Mouse (Mus musculus) brain, adult 2 months (tissue): ENCODE data around the gene Rasl10a.

ENCODE experiments used
- DNase-seq: peaks from one replicate; pipeline ENCODE4 v3.0.0; 2011; ENCODE audit warnings: low read depth, low spot score

The Rasl10a gene

GRCm38 (mm10) chr11:5052200-5052854, 5.6 kb upstream of the Rasl10a start:
- peak; percentile 92 for DNase-seq

GRCm38 (mm10) chr11:5054151-5054550, 3.8 kb upstream of the Rasl10a start:
- DNase-seq = no peak

- DNase-seq = no peak
Observed at GRCm38 (mm10) chr11:5054874-5055273, 3.1 kb upstream of the Rasl10a start.

DNA sequence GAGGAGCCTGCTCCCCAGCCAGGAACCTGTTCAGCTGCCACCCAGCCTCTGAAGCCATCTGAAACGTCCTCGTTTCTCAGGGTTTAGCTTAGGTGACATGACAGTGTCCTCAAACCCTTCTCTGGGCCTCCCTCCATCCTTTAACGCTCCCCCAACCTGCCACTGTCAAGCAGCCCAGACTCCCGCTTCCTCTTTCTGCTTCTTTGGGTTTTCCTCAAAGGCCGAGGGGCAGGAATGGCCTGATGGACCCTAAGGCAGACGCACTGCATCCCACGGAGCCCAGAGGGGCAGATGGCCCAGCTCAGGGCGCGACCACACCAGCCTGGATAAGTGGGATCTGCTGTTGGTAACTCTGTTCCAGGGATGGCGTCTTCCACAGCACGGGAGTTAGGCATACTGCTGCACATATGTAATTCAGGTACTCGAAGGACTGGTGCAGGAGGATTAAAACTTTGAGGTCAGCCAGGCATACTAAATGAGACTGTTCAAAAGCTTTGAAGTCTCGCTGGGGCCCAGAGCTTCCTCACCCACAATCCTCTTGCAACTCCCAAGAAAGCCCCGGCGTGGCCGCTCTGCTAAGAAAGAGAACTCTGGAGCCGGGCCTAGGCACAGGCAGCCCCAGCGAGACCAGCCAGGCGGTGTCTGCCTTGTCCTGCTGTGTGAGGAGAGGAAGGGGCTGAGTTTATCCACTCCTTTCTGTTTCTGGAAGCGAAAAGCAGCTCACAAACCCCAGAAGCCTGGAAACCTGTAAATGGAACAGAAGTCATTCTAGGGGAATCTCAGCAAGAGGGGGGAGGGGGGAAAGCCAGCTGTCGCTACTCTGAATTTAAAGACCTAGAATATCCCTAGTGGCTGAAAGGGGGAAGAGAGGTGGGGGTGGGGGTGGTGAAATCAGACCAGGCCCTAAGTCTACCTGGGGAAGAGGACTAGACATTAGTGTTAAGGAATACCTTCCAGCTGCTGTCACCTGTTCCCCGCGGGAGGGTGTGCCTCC, 1.7 kb upstream of the Rasl10a start:
- DNase-seq = peak; percentile 59

- no peak for DNase-seq
Observed at GRCm38 (mm10) chr11:5057064-5057463, 864 bp upstream of the Rasl10a start.

DNA sequence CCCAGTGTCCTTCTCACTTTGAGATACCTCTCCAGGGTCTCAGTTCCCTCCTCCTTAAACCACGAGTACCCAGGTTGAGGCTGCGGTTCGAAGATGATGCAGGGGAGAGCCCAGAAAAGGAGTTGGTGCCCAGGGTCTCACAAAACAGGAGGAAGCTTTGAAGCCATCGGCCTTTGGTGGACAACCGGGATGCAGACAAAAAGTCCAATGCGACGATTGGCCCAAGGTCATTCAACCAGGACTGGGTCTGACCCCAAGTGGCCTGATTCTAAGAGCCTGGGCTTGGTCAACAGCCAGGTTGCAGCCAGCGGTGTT, 430 bp upstream of the Rasl10a start:
- DNase-seq = no peak

DNA sequence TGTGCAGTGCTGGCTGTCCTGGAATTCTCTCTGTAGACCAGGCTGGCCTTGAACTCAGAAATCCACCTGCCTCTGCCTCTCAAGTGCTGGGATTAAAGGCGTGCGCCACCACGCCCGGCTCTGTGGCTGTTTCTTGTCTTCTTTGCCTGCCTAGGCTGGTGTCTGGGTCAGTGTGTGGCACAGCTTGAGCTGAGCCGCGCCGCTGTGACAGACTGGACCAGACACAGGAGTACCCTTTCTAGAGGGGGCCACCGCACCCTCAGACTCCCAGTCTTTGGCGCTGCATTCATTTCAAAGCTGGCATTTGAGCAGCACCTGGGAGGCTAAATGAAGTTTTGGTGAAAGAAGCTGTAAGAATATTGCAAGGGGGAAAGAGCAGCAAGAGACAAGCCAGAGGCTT, 855 bp downstream of the Rasl10a start:
- no peak for DNase-seq

- no peak for DNase-seq
Observed at GRCm38 (mm10) chr11:5059230-5059629, 1.3 kb downstream of the Rasl10a start.

DNA sequence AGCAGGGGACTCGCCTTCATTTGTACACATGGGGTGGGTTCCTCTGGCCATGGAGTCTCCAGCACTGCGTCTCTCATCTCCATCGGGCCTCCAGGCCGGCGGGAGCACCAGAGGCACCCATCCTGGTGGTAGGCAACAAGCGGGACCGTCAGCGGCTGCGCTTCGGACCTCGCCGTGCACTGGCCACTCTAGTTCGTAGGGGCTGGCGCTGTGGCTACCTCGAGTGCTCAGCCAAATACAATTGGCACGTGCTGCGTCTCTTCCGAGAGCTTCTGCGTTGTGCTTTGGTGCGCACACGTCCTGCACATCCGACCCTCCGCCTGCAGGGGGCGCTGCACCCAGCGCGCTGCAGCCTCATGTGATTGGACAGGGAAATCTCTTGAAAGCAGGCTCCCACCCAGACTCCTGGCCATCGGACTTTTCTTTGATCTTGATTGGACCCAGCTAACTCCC, 1.8 kb downstream of the Rasl10a start:
- peak; percentile 80 for DNase-seq

DNA sequence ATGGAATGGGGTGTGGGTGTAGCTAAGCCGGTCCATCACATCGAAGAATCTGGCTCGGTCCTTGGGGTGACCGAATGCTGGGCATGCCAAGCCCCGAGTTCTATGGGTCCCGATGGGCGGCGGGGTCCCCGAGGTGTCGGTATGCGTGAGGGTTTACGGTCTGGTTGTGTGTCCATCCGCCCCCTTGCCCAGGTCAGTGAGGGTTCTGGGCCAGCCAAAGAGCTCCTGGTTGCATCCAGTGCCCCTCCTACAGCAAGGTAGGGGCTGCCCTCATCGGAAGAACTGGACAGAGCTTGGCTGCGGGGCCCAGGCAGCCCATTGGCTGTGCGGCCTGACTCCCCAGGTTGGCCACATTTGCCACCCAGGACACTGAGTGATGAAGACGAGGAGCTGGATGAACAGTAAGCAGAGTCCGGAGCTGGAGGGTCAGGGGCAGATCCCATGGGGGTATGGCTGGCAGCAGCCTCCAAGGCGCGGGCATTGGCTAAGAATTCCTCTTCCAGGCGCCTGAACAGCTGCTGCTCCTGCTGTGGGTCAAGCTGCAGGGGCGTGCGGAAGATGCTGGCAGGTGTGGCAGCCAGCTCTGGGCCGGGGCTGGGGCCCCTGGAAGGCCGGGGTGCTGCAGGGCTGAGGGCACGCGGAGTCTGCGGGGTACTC, 3.0 kb downstream of the Rasl10a start:
- no peak for DNase-seq

DNA sequence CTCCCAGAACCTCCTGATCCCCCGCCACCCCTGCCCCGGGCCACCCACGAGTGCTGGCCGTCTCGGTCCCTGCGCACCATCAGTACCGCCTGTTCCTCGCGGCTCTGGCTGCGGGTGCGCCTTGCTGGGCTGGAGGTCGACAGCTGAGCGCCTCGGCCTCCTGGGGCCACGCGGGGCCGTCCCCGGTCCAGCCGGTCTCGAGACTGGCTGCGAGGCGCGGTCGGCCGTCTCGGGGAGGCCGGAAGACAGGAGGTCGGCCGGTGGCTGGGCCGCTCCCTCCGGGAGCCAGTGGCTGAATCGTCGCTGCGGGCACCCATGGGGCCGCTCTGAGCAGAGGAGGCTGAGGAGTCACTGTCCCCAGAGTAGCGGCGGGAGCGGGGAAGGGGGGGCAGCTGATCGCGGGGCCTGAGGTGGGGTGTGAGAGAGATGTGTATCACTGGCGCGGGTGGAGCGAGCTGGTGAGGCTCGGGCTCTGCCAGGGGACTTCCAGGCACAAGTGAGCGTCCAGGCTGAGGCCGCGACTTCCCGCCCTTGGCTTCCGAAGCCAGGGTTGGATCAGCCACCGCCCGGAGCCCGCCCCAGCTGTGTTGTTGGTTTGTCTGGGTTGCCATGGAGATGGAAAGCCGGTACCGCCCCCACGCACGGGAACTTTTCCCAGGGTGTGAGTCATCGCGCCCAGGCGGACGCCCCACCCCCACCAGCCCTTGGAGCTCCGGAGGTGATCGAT, 3.6 kb downstream of the Rasl10a start:
- peak; percentile 93 for DNase-seq

GRCm38 (mm10) chr11:5062326-5062725, 4.4 kb downstream of the Rasl10a start:
- no peak for DNase-seq

DNA sequence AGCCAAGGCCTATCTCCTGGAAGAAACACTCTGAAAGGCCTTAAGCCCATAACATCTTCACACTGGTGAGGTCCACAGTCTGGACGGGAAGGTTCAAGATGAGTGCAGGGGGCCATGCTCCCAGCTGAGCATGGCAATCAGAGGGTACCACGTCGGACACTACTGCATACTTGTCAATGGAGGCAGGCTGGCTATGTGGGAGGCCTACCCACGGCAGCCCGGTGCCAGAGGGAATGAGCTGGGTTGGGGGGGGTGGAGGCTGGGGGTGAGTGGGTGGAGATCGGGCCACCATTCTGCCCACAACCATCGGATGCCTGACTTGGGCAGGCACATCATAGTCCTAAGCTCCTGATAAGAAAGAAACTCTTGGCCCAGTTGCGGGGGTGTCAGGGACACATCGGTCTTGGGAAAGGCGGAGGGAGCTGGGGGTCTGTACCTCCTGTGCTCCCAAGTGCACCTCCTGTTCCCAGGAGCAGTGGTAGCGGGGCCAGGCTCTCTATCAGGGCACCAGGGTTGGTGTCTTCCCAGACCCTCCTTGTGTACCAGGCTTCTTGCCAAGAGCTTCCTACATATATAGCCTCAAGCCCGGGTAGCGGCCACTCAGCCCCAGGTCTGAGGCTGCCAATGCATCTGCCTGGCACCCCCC, 5.1 kb downstream of the Rasl10a start:
- no peak for DNase-seq

GRCm38 (mm10) chr11:5063561-5064281, 5.8 kb downstream of the Rasl10a start:
- no peak for DNase-seq

GRCm38 (mm10) chr11:5064282-5065055, 6.5 kb downstream of the Rasl10a start:
- peak; percentile 69 for DNase-seq

GRCm38 (mm10) chr11:5065056-5065821, 7.3 kb downstream of the Rasl10a start, which contains the start of gene Gas2l1:
Gas2l1 (minus strand) TSS chr11:5065327.
- peak; percentile 95 for DNase-seq

- DNase-seq = no peak
Observed at GRCm38 (mm10) chr11:5067063-5067462, 9.1 kb downstream of the Rasl10a start.

- DNase-seq = no peak
Observed at GRCm38 (mm10) chr11:5068126-5068971, 10.4 kb downstream of the Rasl10a start.
